Mouse (Mus musculus) lung, embryonic 15.5 days (tissue): ENCODE data around the gene Tspan18. TPM values are rescaled to one million over a fixed set of nuclear protein-coding genes. Genes with fewer than 3 reads are reported as not detected.

ENCODE experiments used
- ATAC-seq: fragments of 200-750 bp; cut with Nextera tagmentation; 2 replicates; pipeline ENCODE4 v1.8.0; 2017; ENCODE audit warnings: moderate number of reproducible peaks, borderline replicate concordance; ENCODE audit not compliant: low FRiP score, low TSS enrichment; ENCODE audit errors: extremely low read depth
- H3K27ac ChIP-seq: fragments of 300-500 bp; sonication (generic); 2 replicates; pipeline ENCODE4 v1.5.1; 2015; ENCODE audit warnings: moderate library complexity, mild to moderate bottlenecking, inconsistent platforms
- H3K27me3 ChIP-seq: fragments of 300-500 bp; sonication (generic); 2 replicates; pipeline ENCODE4 v1.6.1; 2015; ENCODE audit warnings: inconsistent platforms
- H3K36me3 ChIP-seq: fragments of 300-500 bp; sonication (generic); 2 replicates; pipeline ENCODE4 v1.6.1; 2015; ENCODE audit warnings: inconsistent platforms
- H3K4me1 ChIP-seq: fragments of 300-500 bp; sonication (generic); 2 replicates; pipeline ENCODE4 v1.6.1; 2015; ENCODE audit warnings: inconsistent platforms
- H3K4me2 ChIP-seq: fragments of 300-500 bp; sonication (generic); 2 replicates; pipeline ENCODE4 v1.6.1; 2015; ENCODE audit warnings: inconsistent platforms, mild to moderate bottlenecking, moderate library complexity
- H3K4me3 ChIP-seq: fragments of 300-500 bp; sonication (generic); 2 replicates; pipeline ENCODE4 v1.5.1; 2015; ENCODE audit warnings: mild to moderate bottlenecking, inconsistent platforms
- H3K9ac ChIP-seq: fragments of 300-500 bp; sonication (generic); 2 replicates; pipeline ENCODE4 v1.6.1; 2015; ENCODE audit warnings: inconsistent platforms
- H3K9me3 ChIP-seq: fragments of 300-500 bp; sonication (generic); 2 replicates; pipeline ENCODE4 v1.6.1; 2016; ENCODE audit warnings: inconsistent platforms
- WGBS: fragments of 180-500 bp; shearing (Covaris S2); methylation state at CpG from one replicate; pipeline ENCODE4 v1.1.7; 2015; 5-methylcytosine and 5-hydroxymethylcytosine counted together
- polyA plus RNA-seq: library from polyadenylated mRNA; unstranded; fragments of >200 nt; fragmentation: Nextera tagmentation; extraction: Ambion mirVana; gene quantifications from 2 replicates; pipeline ENCODE4 v1.2.1, GENCODE M21; 2015

Tspan18 gene
- polyA plus RNA-seq, 1 experiment from 2014 or later: 29.0 TPM

DNA sequence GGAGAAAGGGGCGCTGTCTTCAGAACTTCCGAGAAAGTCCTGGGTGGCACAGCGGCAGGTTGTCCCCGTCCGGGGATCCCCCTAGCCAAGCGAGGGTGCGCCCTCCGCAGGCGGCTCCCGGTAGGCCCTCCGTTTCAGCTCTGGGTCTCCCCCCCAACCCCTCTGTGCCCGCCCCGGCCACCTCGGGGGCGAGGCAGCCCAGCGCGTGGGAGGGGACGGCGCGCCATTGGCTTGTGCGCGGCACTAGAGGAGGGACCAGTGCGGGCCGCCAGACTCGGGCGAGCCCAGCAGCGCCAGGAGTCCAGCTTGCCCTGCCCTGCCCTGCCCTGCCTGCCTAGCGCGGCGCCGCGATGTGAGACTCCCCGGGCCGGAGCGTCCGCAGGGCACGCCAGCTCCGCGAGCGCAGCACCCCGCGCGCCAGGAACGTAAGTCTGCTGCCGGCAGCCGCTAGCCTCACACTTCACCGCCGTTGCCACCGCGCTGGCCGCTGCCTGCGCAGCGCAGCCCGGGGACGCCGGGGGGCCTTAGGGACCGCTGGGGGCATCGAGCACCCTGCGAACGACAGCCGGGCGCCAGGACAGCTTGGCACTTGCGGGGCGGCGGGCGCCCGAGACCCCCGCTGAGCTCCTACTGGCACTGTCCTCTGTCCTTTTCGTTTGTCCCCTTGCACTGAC is 146.8 kb downstream of the Tspan18 start, which contains the start of gene Trp53i11:
Trp53i11 (plus strand) TSS at position 226 of the 674 bp plus-strand sequence.
- Histone ChIP-seq H3K4me1 (peaks cover 29% of the 10 kb centered on the region), H3K36me3 (no peaks in the 10 kb centered on the region), H3K4me3 (peak within 1 kb of the TSS; percentile 65), H3K27me3 (peaks cover 12% of the 10 kb centered on the region), H3K27ac (peak within 1 kb of the TSS; percentile 52), H3K4me2 (peak within 1 kb of the TSS; percentile 96), H3K9ac (peak within 1 kb of the TSS; percentile 64), H3K9me3 (no peaks in the 10 kb centered on the region)
- WGBS: under 1% methylated on average over 69 of the region's 69 CpGs
- peak; percentile 88 for ATAC-seq

DNA sequence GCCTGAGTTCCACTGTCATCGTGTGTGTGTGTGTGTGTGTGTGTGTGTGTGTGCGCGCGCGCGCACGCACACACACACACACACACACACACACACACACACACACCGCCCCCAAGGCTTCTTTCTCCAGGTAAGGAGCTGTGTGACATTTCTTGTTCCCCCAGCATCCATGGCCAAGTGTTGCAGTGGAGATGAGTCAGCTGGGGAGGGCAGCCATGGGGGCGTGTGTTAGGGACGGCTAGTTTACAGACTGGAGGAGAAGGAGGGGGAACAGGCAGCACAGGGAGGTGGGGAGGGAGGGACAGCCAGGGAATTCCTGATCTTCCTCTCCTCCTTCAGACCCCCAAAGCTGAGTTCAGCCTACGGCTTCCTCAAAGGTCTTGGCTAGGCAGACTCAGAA is 151.4 kb downstream of the Tspan18 start:
- peaks cover 9% of the 10 kb centered on the region for H3K4me1 ChIP-seq
- WGBS: 65% methylated on average over 11 of the region's 11 CpGs
- H3K4me3 ChIP-seq: no peak overlapping the region
- H3K4me2 ChIP-seq: no peak overlapping the region
- ATAC-seq: no peak
- H3K9ac ChIP-seq: no peak overlapping the region
- no peaks in the 10 kb centered on the region for H3K36me3 ChIP-seq
- H3K27ac ChIP-seq: no peak overlapping the region
- no peaks in the 10 kb centered on the region for H3K9me3 ChIP-seq
- H3K27me3 ChIP-seq: peaks cover 48% of the 10 kb centered on the region

DNA sequence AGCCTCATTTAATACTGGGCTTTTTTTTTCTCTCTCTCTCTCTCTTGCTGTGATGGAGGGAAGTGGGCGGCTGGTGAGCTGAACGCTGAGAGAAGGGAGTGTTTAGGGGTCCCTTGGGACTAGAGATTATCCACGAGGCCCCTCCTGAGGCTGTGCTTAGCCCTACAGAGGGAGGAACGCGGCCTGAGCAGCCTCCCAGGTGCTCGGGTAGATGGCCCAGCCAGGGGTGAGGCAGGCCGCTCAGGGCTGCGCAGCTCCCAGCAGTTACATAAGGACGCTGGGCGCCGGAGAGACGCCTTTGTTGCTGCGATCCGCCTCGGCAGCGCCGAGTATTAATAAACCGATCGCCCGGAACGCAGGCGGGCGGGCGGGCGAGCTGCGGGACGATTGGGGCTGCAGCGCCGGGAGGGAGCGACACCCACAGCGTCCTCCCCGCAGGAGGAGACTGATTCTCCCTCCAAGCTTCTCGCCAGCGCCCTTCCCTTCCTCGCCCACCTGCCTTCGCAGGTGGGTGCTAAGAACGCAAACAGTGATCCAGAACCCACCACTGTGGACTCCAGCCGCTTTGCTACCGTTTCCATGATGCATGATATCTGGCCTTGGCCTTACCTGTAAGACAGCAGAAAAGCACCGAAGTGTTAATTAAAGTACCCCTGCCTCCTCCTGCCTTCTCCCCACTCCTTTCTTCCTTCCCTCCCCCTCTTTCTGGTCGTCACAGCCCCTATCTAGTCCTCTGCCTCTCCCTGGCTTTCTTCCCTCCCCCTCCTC is 154.0 kb downstream of the Tspan18 start:
- 5% methylated on average over 39 of the region's 41 CpGs for WGBS
- ATAC-seq: no peak
- H3K4me1 ChIP-seq: peaks cover 34% of the 10 kb centered on the region

DNA sequence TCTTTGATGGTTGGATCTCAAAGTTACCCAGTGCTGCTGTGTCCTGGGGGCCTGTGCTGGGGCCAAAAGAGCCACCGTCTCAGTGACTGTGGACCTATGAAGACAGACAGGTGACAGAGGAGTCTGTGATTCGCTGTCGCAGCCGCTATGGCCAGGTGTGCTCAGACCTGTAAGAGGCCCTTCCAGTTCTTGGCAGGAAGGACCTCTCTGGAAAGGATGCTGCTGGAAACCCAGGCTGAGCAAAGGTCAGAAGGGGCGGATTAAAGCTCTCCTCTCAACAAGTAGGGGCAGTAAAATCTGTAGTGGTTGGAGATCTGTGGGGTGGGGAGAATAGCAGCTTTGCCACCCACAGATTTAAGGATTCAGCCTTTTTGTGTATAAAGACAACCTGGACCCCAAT is 154.7 kb downstream of the Tspan18 start:
- Histone ChIP-seq H3K9me3 (no peaks in the 10 kb centered on the region), H3K4me3 (no peak overlapping the region), H3K36me3 (no peaks in the 10 kb centered on the region), H3K4me1 (peaks cover 39% of the 10 kb centered on the region), H3K27ac (no peak overlapping the region), H3K27me3 (peaks cover 40% of the 10 kb centered on the region), H3K4me2 (no peak overlapping the region), H3K9ac (no peak overlapping the region)
- 64% methylated on average over 5 of the region's 5 CpGs for WGBS
- ATAC-seq: no peak

More for the DNA sequence above, 154.0 kb downstream of the Tspan18 start:
- Histone ChIP-seq H3K36me3 (no peaks in the 10 kb centered on the region), H3K27ac (no peak overlapping the region), H3K27me3 (peaks cover 40% of the 10 kb centered on the region), H3K4me3 (peak overlapping the region; percentile 28), H3K4me2 (peak overlapping the region; percentile 60), H3K9ac (peak overlapping the region; percentile 21), H3K9me3 (no peaks in the 10 kb centered on the region)

DNA sequence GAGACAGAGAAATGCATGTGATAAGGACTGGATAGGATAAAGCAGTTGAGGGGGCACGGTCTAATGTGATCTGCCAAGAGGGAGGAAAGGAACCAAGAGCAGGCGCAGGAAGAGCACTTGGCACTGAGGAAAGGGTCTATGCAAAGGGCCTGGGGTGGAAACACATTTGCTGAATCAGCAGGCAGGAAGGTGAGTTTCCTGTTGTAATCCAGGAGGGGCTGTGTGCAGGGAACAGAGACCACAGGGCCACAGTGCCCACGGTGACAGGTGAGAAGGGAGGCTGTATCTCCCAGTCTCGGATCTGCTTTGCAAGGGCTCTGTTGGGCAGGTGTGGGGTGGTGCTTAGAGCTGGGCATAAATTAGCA is 156.0 kb downstream of the Tspan18 start:
- H3K4me2 ChIP-seq: no peak overlapping the region
- peaks cover 46% of the 10 kb centered on the region for H3K4me1 ChIP-seq
- no peaks in the 10 kb centered on the region for H3K36me3 ChIP-seq
- H3K27me3 ChIP-seq: peaks cover 36% of the 10 kb centered on the region
- no peak overlapping the region for H3K27ac ChIP-seq
- 80% methylated on average over 4 of the region's 4 CpGs for WGBS
- H3K4me3 ChIP-seq: no peak overlapping the region
- ATAC-seq: no peak
- H3K9ac ChIP-seq: no peak overlapping the region
- no peaks in the 10 kb centered on the region for H3K9me3 ChIP-seq

DNA sequence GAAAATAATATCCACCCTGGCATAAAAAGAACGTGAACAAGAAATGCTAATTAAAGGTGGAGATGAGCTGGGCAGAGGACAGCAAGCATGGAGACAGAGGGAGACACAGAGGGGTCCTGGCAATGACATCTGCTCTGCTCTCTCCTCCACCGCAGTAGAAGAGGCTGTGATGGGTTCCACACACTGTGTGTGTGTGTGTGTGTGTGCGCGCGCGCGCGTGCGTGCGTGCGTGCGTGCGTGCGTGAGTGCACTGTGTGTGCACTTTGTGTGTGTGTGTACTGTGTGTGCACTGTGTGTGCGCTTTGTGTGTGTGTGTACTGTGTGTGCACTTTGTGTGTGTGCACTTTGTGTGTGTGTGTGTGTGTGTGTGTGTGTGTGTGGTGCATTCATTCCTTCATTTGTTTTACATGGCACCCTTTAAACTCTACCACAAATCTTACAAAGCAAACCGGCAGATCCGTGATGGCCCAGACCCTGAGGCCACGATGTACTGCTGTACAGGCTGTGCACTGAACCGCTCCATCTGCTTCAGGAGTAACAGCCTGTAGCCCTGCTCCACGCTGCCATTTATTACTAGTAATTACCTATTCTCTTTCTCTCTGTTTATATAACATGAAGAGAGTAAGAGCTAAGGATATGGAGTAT is 156.5 kb downstream of the Tspan18 start:
- H3K9me3 ChIP-seq: no peaks in the 10 kb centered on the region
- H3K27ac ChIP-seq: no peak overlapping the region
- ATAC-seq: no peak
- no peak overlapping the region for H3K9ac ChIP-seq
- no peak overlapping the region for H3K4me2 ChIP-seq
- peaks cover 36% of the 10 kb centered on the region for H3K27me3 ChIP-seq
- H3K36me3 ChIP-seq: no peaks in the 10 kb centered on the region
- 81% methylated on average over 20 of the region's 20 CpGs for WGBS
- no peak overlapping the region for H3K4me3 ChIP-seq
- H3K4me1 ChIP-seq: peaks cover 46% of the 10 kb centered on the region

DNA sequence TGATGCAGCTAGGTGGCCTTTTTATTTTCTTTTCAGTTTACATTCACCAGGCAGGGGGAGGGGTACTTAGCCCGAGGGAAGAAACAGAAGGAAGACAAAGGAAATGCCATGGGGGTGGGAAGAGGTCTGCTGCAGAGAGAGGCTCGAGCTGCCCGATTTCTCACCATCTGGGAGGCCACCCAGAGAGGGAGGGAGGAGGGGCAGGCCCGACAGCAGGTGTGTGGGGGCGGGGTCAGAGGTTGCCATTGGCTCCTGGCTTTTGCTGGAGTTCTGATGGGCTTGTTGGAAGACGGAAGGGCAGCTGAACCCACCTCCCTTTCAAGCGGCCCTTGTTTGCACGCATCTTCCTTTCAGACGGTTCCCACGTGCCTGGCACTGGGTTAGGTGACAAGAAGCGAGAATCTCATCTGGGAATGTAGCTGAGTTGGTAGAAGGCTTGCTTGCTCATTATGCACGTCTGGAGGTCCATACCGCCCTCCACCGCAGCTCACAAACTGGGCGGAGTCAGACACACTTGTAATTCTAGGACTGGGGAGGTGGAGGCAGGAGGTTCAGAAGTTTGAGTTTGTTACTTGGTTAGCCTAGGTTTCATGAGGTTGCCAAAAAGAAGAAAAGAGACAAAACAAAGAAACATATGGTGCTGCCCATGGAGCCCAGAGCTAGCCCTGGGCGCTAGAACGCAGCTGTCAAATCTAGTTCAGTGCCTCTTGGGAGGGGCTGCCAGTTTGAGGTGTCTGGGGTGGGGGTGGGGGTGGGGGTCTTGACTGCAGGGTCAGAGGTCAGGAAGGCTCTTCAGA is 157.2 kb downstream of the Tspan18 start:
- H3K9me3 ChIP-seq: no peaks in the 10 kb centered on the region
- H3K4me1 ChIP-seq: peaks cover 48% of the 10 kb centered on the region
- no peaks in the 10 kb centered on the region for H3K36me3 ChIP-seq
- peak overlapping the region; percentile 44 for H3K4me2 ChIP-seq
- WGBS: 10% methylated on average over 17 of the region's 17 CpGs
- no peak overlapping the region for H3K27ac ChIP-seq
- peaks cover 33% of the 10 kb centered on the region for H3K27me3 ChIP-seq
- peak; percentile 19; the same call in 1 of the 2 replicates for ATAC-seq
- H3K4me3 ChIP-seq: peak overlapping the region; percentile 11; the same call in 1 of the 2 replicates
- H3K9ac ChIP-seq: no peak overlapping the region

DNA sequence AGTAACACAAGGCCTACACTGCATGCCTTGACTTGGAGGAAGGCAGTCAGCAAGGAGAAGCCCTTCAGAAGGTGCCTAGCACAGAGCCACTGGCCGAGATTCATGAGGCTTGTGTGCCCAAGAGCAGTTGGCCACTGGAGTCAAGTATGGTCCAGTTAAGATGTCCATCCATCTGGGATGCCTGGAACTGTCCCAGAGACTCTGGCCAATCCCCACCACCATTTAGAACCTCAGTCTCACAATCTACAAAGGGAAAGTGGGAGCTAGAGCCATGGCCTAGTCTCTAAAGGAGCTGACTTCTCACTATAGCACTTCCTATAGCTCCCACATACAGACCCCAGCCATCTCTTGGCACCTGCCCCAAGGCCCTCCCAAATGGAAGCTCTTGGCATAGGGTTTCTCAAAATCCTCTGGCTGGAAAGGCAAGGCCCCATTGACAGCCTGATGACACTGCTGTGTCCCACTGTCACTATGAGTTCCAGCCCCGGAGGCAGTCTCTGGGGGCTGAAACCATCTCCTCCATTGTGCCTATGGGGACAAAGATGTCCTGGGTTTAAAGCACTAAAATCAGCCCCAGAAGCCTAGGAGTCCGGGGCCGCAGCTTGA is 158.0 kb downstream of the Tspan18 start:
- Histone ChIP-seq H3K36me3 (no peaks in the 10 kb centered on the region), H3K4me1 (peaks cover 49% of the 10 kb centered on the region), H3K4me3 (no peak overlapping the region), H3K9me3 (no peaks in the 10 kb centered on the region), H3K27ac (no peak overlapping the region), H3K4me2 (no peak overlapping the region), H3K9ac (no peak overlapping the region), H3K27me3 (peaks cover 28% of the 10 kb centered on the region)
- ATAC-seq: no peak
- 37% methylated on average over 4 of the region's 4 CpGs for WGBS

DNA sequence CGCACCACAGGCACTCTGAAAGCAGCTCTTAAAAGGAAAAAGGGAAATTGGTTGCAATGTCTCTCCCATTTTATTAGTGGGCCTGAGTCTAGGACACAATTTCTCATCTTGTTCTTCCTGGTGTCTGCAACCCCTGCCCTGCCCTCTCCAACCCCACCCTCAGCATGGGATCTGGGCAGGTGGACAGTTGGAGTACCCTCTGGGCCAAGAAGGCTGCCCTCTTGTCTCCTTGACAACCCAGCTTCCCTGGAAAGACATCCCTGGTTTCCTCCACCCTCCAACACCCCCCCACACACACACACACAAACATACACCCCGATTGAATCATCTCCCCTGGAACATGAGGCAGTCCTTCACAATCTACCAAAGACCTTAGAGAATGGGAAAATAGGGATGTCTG is 158.6 kb downstream of the Tspan18 start:
- Histone ChIP-seq H3K4me1 (peaks cover 55% of the 10 kb centered on the region), H3K4me3 (no peak overlapping the region), H3K9me3 (no peaks in the 10 kb centered on the region), H3K27ac (peak overlapping the region; percentile 17; the same call in 1 of the 2 replicates), H3K36me3 (no peaks in the 10 kb centered on the region), H3K27me3 (peaks cover 24% of the 10 kb centered on the region), H3K9ac (no peak overlapping the region), H3K4me2 (no peak overlapping the region)
- ATAC-seq: no peak
- 62% methylated on average over 2 of the region's 2 CpGs for WGBS

DNA sequence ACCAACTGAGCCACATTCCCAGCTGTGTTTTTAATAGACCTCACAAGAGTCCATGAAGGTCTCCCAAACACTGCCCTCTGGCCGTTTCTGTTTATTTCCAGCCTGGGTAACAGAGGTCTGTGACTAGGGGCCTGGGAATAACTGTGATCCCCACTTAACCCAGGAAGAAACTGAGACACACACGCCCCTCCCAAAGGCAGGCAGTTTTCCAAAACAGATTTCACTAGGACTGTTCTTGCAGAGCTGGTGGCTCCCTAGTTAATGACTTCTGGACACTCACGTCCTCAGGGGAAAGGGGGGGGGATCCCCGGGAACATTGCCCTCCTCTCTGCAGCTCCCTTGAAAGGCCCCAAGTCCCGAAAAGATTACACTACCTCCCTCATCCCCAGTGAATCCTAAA is 159.0 kb downstream of the Tspan18 start:
- Histone ChIP-seq H3K9me3 (no peaks in the 10 kb centered on the region), H3K27ac (peak overlapping the region; percentile 29; the same call in 1 of the 2 replicates), H3K9ac (no peak overlapping the region), H3K4me1 (peaks cover 53% of the 10 kb centered on the region), H3K4me2 (no peak overlapping the region), H3K4me3 (no peak overlapping the region), H3K36me3 (no peaks in the 10 kb centered on the region), H3K27me3 (peaks cover 20% of the 10 kb centered on the region)
- ATAC-seq: peak; percentile 34; the same call in 1 of the 2 replicates
- 21% methylated on average over 5 of the region's 5 CpGs for WGBS

DNA sequence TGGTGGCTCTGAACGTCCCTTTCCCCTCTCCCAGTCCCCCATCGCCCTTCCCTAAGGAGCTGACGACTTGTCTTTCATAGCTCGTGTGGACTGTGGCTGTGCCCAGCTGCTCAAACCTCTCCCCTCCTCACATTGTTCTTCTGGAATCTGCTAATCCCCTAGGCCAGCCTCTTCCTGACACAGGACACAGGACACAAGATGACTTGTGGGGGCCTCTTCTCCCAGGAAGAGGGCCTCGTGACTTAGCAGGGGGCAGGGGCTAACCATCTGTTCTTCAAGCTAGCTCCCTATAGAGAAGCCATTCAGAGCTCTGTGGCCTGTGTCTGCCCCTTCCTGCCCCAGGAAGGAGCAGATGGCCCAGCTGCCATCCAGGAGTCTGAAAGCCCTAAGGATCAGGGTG is 160.1 kb downstream of the Tspan18 start:
- no peak for ATAC-seq
- no peaks in the 10 kb centered on the region for H3K36me3 ChIP-seq
- WGBS: 32% methylated on average over 5 of the region's 5 CpGs
- H3K4me1 ChIP-seq: peaks cover 49% of the 10 kb centered on the region
- H3K9me3 ChIP-seq: no peaks in the 10 kb centered on the region
- no peak overlapping the region for H3K27ac ChIP-seq
- no peak overlapping the region for H3K9ac ChIP-seq
- H3K27me3 ChIP-seq: peaks cover 9% of the 10 kb centered on the region
- no peak overlapping the region for H3K4me2 ChIP-seq
- H3K4me3 ChIP-seq: no peak overlapping the region
